Mouse (Mus musculus): ENCODE data around the gene Calu. TPM values are rescaled to one million over a fixed set of nuclear protein-coding genes. Genes with fewer than 3 reads are reported as not detected.
"Not testable (repeated sequence)": the region's sequence is repeated elsewhere in the genome, so short reads cannot be mapped to it uniquely, and the experiment has no call there.

Gene Calu
- polyA plus RNA-seq, 1 experiment from 2014 or later: 260 TPM

- ATAC-seq (ENCODE audit: low FRiP score): no peak
Measured at GRCm38 (mm10) chr6:29318879-29319278, 29.0 kb upstream of the Calu start, which contains the start of gene Fam71f1. TSS of gene Fam71f1 (plus strand) at chr6:29319140.

GRCm38 (mm10) chr6:29321586-29321985, 26.3 kb upstream of the Calu start:
- no peaks in the 10 kb centered on the region for H3K27me3 ChIP-seq (ENCODE audit: control insufficient read depth, insufficient read depth, low read length)
- ATAC-seq (ENCODE audit: low FRiP score): no peak
- no peak overlapping the region for H3K4me3 ChIP-seq (ENCODE audit: low read depth, low read length)
- 77% methylated on average over 6 of the region's 6 CpGs for WGBS
- no peaks in the 10 kb centered on the region for H3K9me3 ChIP-seq (ENCODE audit: control insufficient read depth, low read length)
- no peak overlapping the region for H3K9ac ChIP-seq (ENCODE audit: low read depth, low read length)
- no peak overlapping the region for H3K27ac ChIP-seq (ENCODE audit: low read depth, low read length)
- no peak for DNase-seq (ENCODE audit: low spot score)
- no peaks in the 10 kb centered on the region for H3K4me1 ChIP-seq (replicated peaks; ENCODE audit: control insufficient read depth, insufficient read depth, low read length)
- no peaks in the 10 kb centered on the region for H3K36me3 ChIP-seq (ENCODE audit: control insufficient read depth, insufficient read depth, low read length)
- H3K4me2 ChIP-seq (replicated peaks; ENCODE audit: low read depth, low read length): no peak overlapping the region

More at GRCm38 (mm10) chr6:29318879-29319278, 29.0 kb upstream of the Calu start, which contains the start of gene Fam71f1:
- Histone ChIP-seq H3K27ac (ENCODE audit: low read depth, low read length) (no peak within 1 kb of the TSS; the same call in 1 of the 2 replicates), H3K9me3 (ENCODE audit: control insufficient read depth, low read length) (no peaks in the 10 kb centered on the region), H3K9ac (ENCODE audit: low read depth, low read length) (no peak within 1 kb of the TSS), H3K36me3 (ENCODE audit: control insufficient read depth, insufficient read depth, low read length) (no peaks in the 10 kb centered on the region), H3K27me3 (ENCODE audit: control insufficient read depth, insufficient read depth, low read length) (no peaks in the 10 kb centered on the region), H3K4me2 (replicated peaks; ENCODE audit: low read depth, low read length) (no peak within 1 kb of the TSS), H3K4me1 (replicated peaks; ENCODE audit: control insufficient read depth, insufficient read depth, low read length) (no peaks in the 10 kb centered on the region), H3K4me3 (ENCODE audit: low read depth, low read length) (no peak within 1 kb of the TSS)
- 85% methylated on average over 5 of the region's 5 CpGs for WGBS
- DNase-seq (ENCODE audit: low spot score): no peak

DNA sequence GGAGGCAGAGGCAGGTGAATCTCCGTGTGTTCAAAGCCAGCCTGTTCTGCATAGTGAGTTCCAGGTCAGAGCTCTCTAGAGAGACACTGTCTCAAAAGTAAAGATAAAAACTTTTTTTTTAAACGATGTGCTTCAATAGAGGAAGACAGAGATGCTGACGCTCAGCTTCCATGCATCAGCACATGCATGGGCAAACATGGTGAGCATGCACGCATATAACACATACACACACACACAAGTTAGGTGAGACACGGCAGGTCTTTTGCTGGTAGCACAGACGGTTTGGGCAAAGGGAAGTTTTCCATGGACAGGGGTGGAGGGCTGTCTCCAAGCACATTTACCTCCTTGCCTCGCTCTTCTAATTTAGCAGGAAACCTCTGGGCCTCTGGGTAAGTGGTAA, 25.7 kb upstream of the Calu start:
- Histone ChIP-seq H3K27ac (ENCODE audit: low read depth, low read length) (no peak overlapping the region), H3K36me3 (ENCODE audit: control insufficient read depth, insufficient read depth, low read length) (no peaks in the 10 kb centered on the region), H3K4me1 (replicated peaks; ENCODE audit: control insufficient read depth, insufficient read depth, low read length) (no peaks in the 10 kb centered on the region), H3K9me3 (ENCODE audit: control insufficient read depth, low read length) (no peaks in the 10 kb centered on the region), H3K9ac (ENCODE audit: low read depth, low read length) (no peak overlapping the region), H3K27me3 (ENCODE audit: control insufficient read depth, insufficient read depth, low read length) (no peaks in the 10 kb centered on the region), H3K4me2 (replicated peaks; ENCODE audit: low read depth, low read length) (no peak overlapping the region), H3K4me3 (ENCODE audit: low read depth, low read length) (no peak overlapping the region)
- WGBS: 91% methylated on average over 7 of the region's 7 CpGs
- DNase-seq (ENCODE audit: low spot score) (no peak), ATAC-seq (ENCODE audit: low FRiP score) (no peak)

DNA sequence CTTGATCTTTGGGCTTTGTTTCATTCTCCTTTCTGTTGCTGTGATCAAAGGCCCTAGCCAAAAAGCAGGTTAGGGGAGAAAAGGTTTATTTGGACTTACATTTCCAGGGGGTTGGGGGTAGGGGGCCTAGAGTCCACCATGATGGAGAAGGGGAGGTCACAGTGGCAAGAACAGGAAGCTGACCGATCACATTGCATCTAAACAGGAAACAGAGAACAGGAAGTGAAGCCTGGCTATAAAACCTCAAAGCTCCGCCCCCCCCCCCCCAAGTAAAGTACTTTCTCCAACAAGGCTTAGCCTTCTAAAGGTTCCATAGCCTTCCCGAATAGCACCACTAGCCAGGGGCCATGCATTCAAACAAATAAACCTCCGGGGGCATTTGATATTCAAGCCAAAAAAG, 25.1 kb upstream of the Calu start:
- no peak overlapping the region for H3K9ac ChIP-seq (ENCODE audit: low read depth, low read length)
- H3K4me2 ChIP-seq (replicated peaks; ENCODE audit: low read depth, low read length): no peak overlapping the region
- DNase-seq (ENCODE audit: low spot score) (no peak), ATAC-seq (ENCODE audit: low FRiP score) (no peak)
- no peaks in the 10 kb centered on the region for H3K4me1 ChIP-seq (replicated peaks; ENCODE audit: control insufficient read depth, insufficient read depth, low read length)
- no peaks in the 10 kb centered on the region for H3K9me3 ChIP-seq (ENCODE audit: control insufficient read depth, low read length)
- no peak overlapping the region for H3K27ac ChIP-seq (ENCODE audit: low read depth, low read length)
- H3K4me3 ChIP-seq (ENCODE audit: low read depth, low read length): no peak overlapping the region
- no peaks in the 10 kb centered on the region for H3K27me3 ChIP-seq (ENCODE audit: control insufficient read depth, insufficient read depth, low read length)
- WGBS: 83% methylated on average over 4 of the region's 4 CpGs
- no peaks in the 10 kb centered on the region for H3K36me3 ChIP-seq (ENCODE audit: control insufficient read depth, insufficient read depth, low read length)

GRCm38 (mm10) chr6:29326961-29327360, 20.9 kb upstream of the Calu start:
- H3K4me2 ChIP-seq (replicated peaks; ENCODE audit: low read depth, low read length): no peak overlapping the region
- no peak overlapping the region for H3K4me3 ChIP-seq (ENCODE audit: low read depth, low read length)
- no peaks in the 10 kb centered on the region for H3K36me3 ChIP-seq (ENCODE audit: control insufficient read depth, insufficient read depth, low read length)
- no peak for DNase-seq (ENCODE audit: low spot score)
- no peaks in the 10 kb centered on the region for H3K9me3 ChIP-seq (ENCODE audit: control insufficient read depth, low read length)
- H3K27ac ChIP-seq (ENCODE audit: low read depth, low read length): no peak overlapping the region
- H3K9ac ChIP-seq (ENCODE audit: low read depth, low read length): no peak overlapping the region
- H3K4me1 ChIP-seq (replicated peaks; ENCODE audit: control insufficient read depth, insufficient read depth, low read length): no peaks in the 10 kb centered on the region
- WGBS: 90% methylated on average over 9 of the region's 9 CpGs
- ATAC-seq (ENCODE audit: low FRiP score): no peak
- no peaks in the 10 kb centered on the region for H3K27me3 ChIP-seq (ENCODE audit: control insufficient read depth, insufficient read depth, low read length)

DNA sequence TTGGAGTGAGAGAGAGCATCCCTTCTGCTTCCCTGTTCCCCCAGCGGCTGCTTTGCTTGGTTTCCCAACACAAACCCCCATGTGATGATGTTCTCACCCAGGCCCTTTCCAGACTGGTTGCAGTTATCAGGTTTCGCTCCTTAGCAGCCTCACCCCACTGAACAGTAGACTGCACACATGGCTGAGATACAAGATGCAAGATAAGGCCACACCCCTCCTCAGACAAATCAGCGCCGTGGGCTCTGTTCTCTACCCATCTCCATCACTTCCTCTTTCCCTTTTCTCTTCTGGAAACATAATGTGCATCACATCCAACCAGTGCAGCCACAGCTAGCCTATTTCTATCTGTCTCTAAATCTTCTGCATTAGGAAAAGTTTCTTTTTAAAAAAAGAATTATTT, 18.4 kb upstream of the Calu start:
- Histone ChIP-seq H3K27ac (ENCODE audit: low read depth, low read length) (no peak overlapping the region), H3K36me3 (ENCODE audit: control insufficient read depth, insufficient read depth, low read length) (no peaks in the 10 kb centered on the region), H3K4me3 (ENCODE audit: low read depth, low read length) (no peak overlapping the region), H3K9me3 (ENCODE audit: control insufficient read depth, low read length) (no peaks in the 10 kb centered on the region), H3K9ac (ENCODE audit: low read depth, low read length) (no peak overlapping the region), H3K4me2 (replicated peaks; ENCODE audit: low read depth, low read length) (no peak overlapping the region), H3K4me1 (replicated peaks; ENCODE audit: control insufficient read depth, insufficient read depth, low read length) (no peaks in the 10 kb centered on the region), H3K27me3 (ENCODE audit: control insufficient read depth, insufficient read depth, low read length) (no peaks in the 10 kb centered on the region)
- no peak for DNase-seq (ENCODE audit: low spot score)
- ATAC-seq (ENCODE audit: low FRiP score): no peak
- 75% methylated on average over 4 of the region's 4 CpGs for WGBS

DNA sequence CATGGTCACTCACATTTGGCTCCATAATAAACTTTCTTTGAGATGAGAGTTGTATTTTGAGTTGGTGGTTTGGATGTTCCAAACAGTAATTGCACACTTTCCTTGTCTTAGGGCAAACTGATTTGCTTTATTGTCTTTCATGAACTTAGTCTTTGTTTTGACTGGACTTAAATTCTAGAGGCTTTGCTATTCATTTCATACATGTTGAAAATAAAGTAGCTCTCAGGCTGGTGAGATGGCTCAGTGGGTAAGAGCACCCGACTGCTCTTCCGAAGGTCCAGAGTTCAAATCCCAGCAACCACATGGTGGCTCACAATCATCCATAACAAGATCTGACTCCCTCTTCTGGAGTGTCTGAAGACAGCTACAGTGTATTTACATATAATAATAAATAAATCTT, 1.4 kb upstream of the Calu start:
- not testable (repeated sequence) for H3K4me3 ChIP-seq (ENCODE audit: low read depth, low read length); ATAC-seq (ENCODE audit: low FRiP score); H3K36me3 ChIP-seq (ENCODE audit: control insufficient read depth, insufficient read depth, low read length); H3K4me2 ChIP-seq (replicated peaks; ENCODE audit: low read depth, low read length); DNase-seq (ENCODE audit: low spot score); H3K27me3 ChIP-seq (ENCODE audit: control insufficient read depth, insufficient read depth, low read length); H3K27ac ChIP-seq (ENCODE audit: low read depth, low read length); H3K9me3 ChIP-seq (ENCODE audit: control insufficient read depth, low read length); H3K9ac ChIP-seq (ENCODE audit: low read depth, low read length); H3K4me1 ChIP-seq (replicated peaks; ENCODE audit: control insufficient read depth, insufficient read depth, low read length)
- 97% methylated on average over 2 of the region's 2 CpGs for WGBS

- Histone ChIP-seq H3K27me3 (ENCODE audit: control insufficient read depth, insufficient read depth, low read length) (no peaks in the 10 kb centered on the region), H3K36me3 (ENCODE audit: control insufficient read depth, insufficient read depth, low read length) (no peaks in the 10 kb centered on the region), H3K9me3 (ENCODE audit: control insufficient read depth, low read length) (no peaks in the 10 kb centered on the region), H3K4me3 (ENCODE audit: low read depth, low read length) (peak overlapping the region; percentile 88), H3K4me2 (replicated peaks; ENCODE audit: low read depth, low read length) (peak overlapping the region; percentile 43), H3K9ac (ENCODE audit: low read depth, low read length) (peak overlapping the region; percentile 42; the same call in 1 of the 2 replicates), H3K27ac (ENCODE audit: low read depth, low read length) (peak overlapping the region; percentile 3; the same call in 1 of the 2 replicates), H3K4me1 (replicated peaks; ENCODE audit: control insufficient read depth, insufficient read depth, low read length) (no peaks in the 10 kb centered on the region)
- 41% methylated on average over 7 of the region's 7 CpGs for WGBS
- DNase-seq (ENCODE audit: low spot score) (no peak), ATAC-seq (ENCODE audit: low FRiP score) (no peak)
Measured at GRCm38 (mm10) chr6:29347189-29347588, 680 bp upstream of the Calu start.

- no peak for DNase-seq (ENCODE audit: low spot score)
- Histone ChIP-seq H3K4me2 (replicated peaks; ENCODE audit: low read depth, low read length) (peak overlapping the region; percentile 67), H3K27ac (ENCODE audit: low read depth, low read length) (no peak overlapping the region; the same call in 1 of the 2 replicates), H3K27me3 (ENCODE audit: control insufficient read depth, insufficient read depth, low read length) (no peaks in the 10 kb centered on the region), H3K36me3 (ENCODE audit: control insufficient read depth, insufficient read depth, low read length) (no peaks in the 10 kb centered on the region), H3K9me3 (ENCODE audit: control insufficient read depth, low read length) (no peaks in the 10 kb centered on the region), H3K4me3 (ENCODE audit: low read depth, low read length) (peak overlapping the region; percentile 88), H3K4me1 (replicated peaks; ENCODE audit: control insufficient read depth, insufficient read depth, low read length) (no peaks in the 10 kb centered on the region), H3K9ac (ENCODE audit: low read depth, low read length) (peak overlapping the region; percentile 88)
- ATAC-seq (ENCODE audit: low FRiP score): peak; percentile 20; the same call in 1 of the 2 replicates
- WGBS: 0% methylated on average over 15 of the region's 15 CpGs
Measured at GRCm38 (mm10) chr6:29348371-29348724, 479 bp downstream of the Calu start.

Measured in hindbrain, embryonic 11.5 days (tissue).